ENCODE assay signal across 9 mouse cellular contexts in the genomic region with DNA sequence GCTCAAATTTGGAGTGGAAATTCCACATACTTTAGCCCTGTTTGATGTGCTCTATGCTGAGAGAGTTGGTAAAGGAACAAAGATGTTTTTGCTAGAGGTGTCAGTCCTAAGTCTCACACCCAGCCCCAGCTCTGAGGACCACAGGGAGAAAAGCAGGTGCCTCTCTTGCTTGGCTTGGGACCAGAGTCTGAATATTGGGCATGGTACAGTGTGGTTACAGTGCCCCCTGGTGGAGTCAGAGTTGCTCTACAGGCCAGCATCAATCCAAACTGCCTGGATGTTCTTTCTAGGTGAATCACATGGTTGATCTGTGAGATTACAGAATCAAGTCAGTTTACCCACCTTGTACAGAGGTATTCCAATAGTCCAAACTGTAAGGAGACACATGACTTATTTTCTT. TPM values are rescaled to one million over a fixed set of nuclear protein-coding genes. Genes with fewer than 3 reads are reported as not detected.
DNase-seq lines count a peak whose midpoint lies in the region; ATAC-seq and TF ChIP-seq lines count a peak whose summit lies in the region.
"Had no signal": no experiment of that assay in that cellular context is flagged by ENCODE, and none has a peak within 500 bp of the region (broad histone marks: within the 10 kb centered on the region; RNA-seq: fewer than 3 reads in every experiment).

No protein-coding gene starts in this region.

- no peaks in the 10 kb centered on the region for H3K27me3 ChIP-seq in CH12.LX (replicated peaks)
- H3K27me3 ChIP-seq in embryonic facial prominence, embryonic 11.5 days (ENCODE audit: control insufficient read depth, insufficient read depth, low read length): no peaks in the 10 kb centered on the region

- H3K9me3 ChIP-seq in CH12.LX (replicated peaks; ENCODE audit: low read length): no peaks in the 10 kb centered on the region
- H3K9me3 ChIP-seq in embryonic facial prominence, embryonic 11.5 days (replicated peaks; ENCODE audit: control insufficient read depth, low read length): no peaks in the 10 kb centered on the region

- peak; percentile 98 for TF ChIP-seq RAD21 in CH12.LX (IDR thresholded peaks at IDR 0.05; ENCODE audit: low read depth, low read length)

- peak; percentile 82 for DNase-seq in CH12.LX (ENCODE audit: extremely low read depth)
- peak; percentile 71 to 83 for DNase-seq in adrenal gland, postnatal 36 days
- peak; percentile 84 for DNase-seq in embryonic facial prominence, embryonic 11.5 days (ENCODE audit: low spot score)
- peak; percentile 76 for DNase-seq in heart, adult 8-10 months (ENCODE audit: low spot score)
- peak; percentile 82 for DNase-seq in layer of hippocampus, adult 11-12 months (ENCODE audit: low spot score)
- DNase-seq in lung, adult 2 months: peak; percentile 75
- DNase-seq in retina, adult 2 months (ENCODE audit: low read depth, low spot score): peak; percentile 64
- peak; percentile 88 for DNase-seq in thymus, postnatal 25 days

- no peak overlapping the region for H3K27ac ChIP-seq in CH12.LX (ENCODE audit: insufficient read depth, low read depth)
- H3K27ac ChIP-seq in embryonic facial prominence, embryonic 11.5 days (replicated peaks; ENCODE audit: low read depth, low read length): no peak overlapping the region

- H3K36me3 ChIP-seq in CH12.LX (replicated peaks in 1 of 2; ENCODE audit: control insufficient read depth in 1 of 2, insufficient read depth in 1 of 2, low read length in 1 of 2): peaks cover 30 to 80% of the 10 kb centered on the region in 2 experiments
- H3K36me3 ChIP-seq in embryonic facial prominence, embryonic 11.5 days (replicated peaks; ENCODE audit: control insufficient read depth, insufficient read depth, low read depth, low read length): no peaks in the 10 kb centered on the region

- dilution Hi-C loops in CH12.LX (cut with MboI; ENCODE audit: extremely low pct_ligation_motif_present, extremely low pct_unique_long_range_greater_than_20kb, low sequenced_read_pairs): no loop called here

- H3K9ac ChIP-seq in CH12.LX (ENCODE audit: insufficient read depth, low read depth): no peak overlapping the region
- H3K9ac ChIP-seq in embryonic facial prominence, embryonic 11.5 days (replicated peaks; ENCODE audit: low read length): no peak overlapping the region

- no peaks in the 10 kb centered on the region; the same call in 1 of the 2 replicates for H3K79me2 ChIP-seq in CH12.LX (replicated peaks; ENCODE audit: control insufficient read depth, extremely low read depth, insufficient read depth, poor library complexity, severe bottlenecking)

- ATAC-seq in embryonic facial prominence, embryonic 11.5 days (replicated peaks; ENCODE audit: insufficient number of reproducible peaks, low FRiP score, low TSS enrichment, low read depth): no peak

- no peaks in the 10 kb centered on the region for H3K4me1 ChIP-seq in CH12.LX (ENCODE audit: control insufficient read depth in 1 of 2, insufficient read depth in 2 of 2)
- no peaks in the 10 kb centered on the region for H3K4me1 ChIP-seq in embryonic facial prominence, embryonic 11.5 days (ENCODE audit: control insufficient read depth, insufficient read depth, low read length)
- no peaks in the 10 kb centered on the region for H3K4me1 ChIP-seq in lung, adult 2 months (ENCODE audit: control insufficient read depth, insufficient read depth, low read length)

- peak; percentile 89 to 98 for TF ChIP-seq CTCF in CH12.LX (conservative IDR thresholded peaks at IDR 0.05 in 1 of 2, IDR thresholded peaks at IDR 0.05 in 1 of 2; ENCODE audit: low read depth in 2 of 2, low read length in 2 of 2)
- peak; percentile 97 for TF ChIP-seq CTCF in lung, adult 2 months (IDR thresholded peaks at IDR 0.05; ENCODE audit: insufficient read depth, low read length)

- TF ChIP-seq POLR2A in CH12.LX (IDR thresholded peaks at IDR 0.05; ENCODE audit: low read depth, low read length): no peak
- no peak for TF ChIP-seq POLR2A in lung, adult 2 months (IDR thresholded peaks at IDR 0.05; ENCODE audit: borderline replicate concordance, extremely low read depth, low read depth, low read length)

- no peak for TF ChIP-seq EP300 in CH12.LX (IDR thresholded peaks at IDR 0.05; ENCODE audit: low read length)

- no peak overlapping the region for H3K4me3 ChIP-seq in CH12.LX (replicated peaks in 1 of 3; ENCODE audit: low read depth in 2 of 3, low read length in 2 of 3, poor library complexity in 1 of 3)
- no peak overlapping the region for H3K4me3 ChIP-seq in embryonic facial prominence, embryonic 11.5 days (ENCODE audit: low read depth, low read length)
- H3K4me3 ChIP-seq in lung, adult 2 months (replicated peaks; ENCODE audit: extremely low read depth, low read depth, low read length): no peak overlapping the region

- H3K4me2 ChIP-seq in CH12.LX (ENCODE audit: insufficient read depth, low read depth, poor library complexity, severe bottlenecking): no peak overlapping the region
- no peak overlapping the region for H3K4me2 ChIP-seq in embryonic facial prominence, embryonic 11.5 days (ENCODE audit: low read depth, low read length)

- in situ Hi-C loops in CH12.LX (cut with MboI; ENCODE audit: low pct_ligation_motif_present, low pct_unique_long_range_greater_than_20kb, low sequenced_read_pairs): no loop called here

TF ChIP-seq in CH12.LX, 34 proteins besides CTCF, POLR2A, EP300 and RAD21 (continues in another document):
- TF ChIP-seq JUND (conservative IDR thresholded peaks at IDR 0.05; ENCODE audit: low read depth, low read length): peak; percentile 39; the same call in 1 of the 2 replicates
- TF ChIP-seq NELFE (IDR thresholded peaks at IDR 0.05; ENCODE audit: low read depth, low read length): peak; percentile 58; the same call in 1 of the 2 replicates
- TF ChIP-seq SMC3 (IDR thresholded peaks at IDR 0.05; ENCODE audit: low read depth, low read length): peak; percentile 99
- TF ChIP-seq MXI1 (IDR thresholded peaks at IDR 0.05; ENCODE audit: low read depth, low read length): no peak
- TF ChIP-seq ZKSCAN1 (IDR thresholded peaks at IDR 0.05; ENCODE audit: borderline replicate concordance, low read depth, low read length): no peak
- TF ChIP-seq MAFK (IDR thresholded peaks at IDR 0.05; ENCODE audit: insufficient replicate concordance, low read length): no peak
- TF ChIP-seq ZMIZ1 (IDR thresholded peaks at IDR 0.05; ENCODE audit: low read depth, low read length): no peak
- peak; percentile 34; the same call in 1 of the 2 replicates for TF ChIP-seq ZNF384 (IDR thresholded peaks at IDR 0.05; ENCODE audit: low read depth, low read length)
- no peak for TF ChIP-seq CHD1 (IDR thresholded peaks at IDR 0.05; ENCODE audit: low read depth, low read length)
- TF ChIP-seq TBP (conservative IDR thresholded peaks at IDR 0.05; ENCODE audit: low read depth, low read length): no peak
- no peak for TF ChIP-seq CHD2 (IDR thresholded peaks at IDR 0.05; ENCODE audit: low read length)
- TF ChIP-seq RCOR1 (conservative IDR thresholded peaks at IDR 0.05; ENCODE audit: low read depth, low read length): 0 out of 2 replicates have a peak, but pooled peaks have one; percentile 58
- TF ChIP-seq PAX5 (IDR thresholded peaks at IDR 0.05; ENCODE audit: low read length): no peak
- no peak for TF ChIP-seq E2F4 (IDR thresholded peaks at IDR 0.05; ENCODE audit: insufficient replicate concordance, low read depth, low read length)
- peak; percentile 45; the same call in 1 of the 2 replicates for TF ChIP-seq MEF2A (IDR thresholded peaks at IDR 0.05; ENCODE audit: borderline replicate concordance, low read depth, low read length)
- no peak for TF ChIP-seq USF1 (IDR thresholded peaks at IDR 0.05; ENCODE audit: low read depth, low read length)
- 0 out of 2 replicates have a peak, but pooled peaks have one; percentile 33 for TF ChIP-seq ELF1 (IDR thresholded peaks at IDR 0.05; ENCODE audit: low read depth, low read length)
- TF ChIP-seq JUN (IDR thresholded peaks at IDR 0.05; ENCODE audit: insufficient read depth, low read depth, low read length): no peak

RNA-seq across cellular contexts. Expression of gene Ddx28, which starts 10.8 kb away (rescaled TPM):
- 19.8 and 23.3 TPM in 2 replicates for total RNA-seq in CH12.LX (2012; rRNA removed)
- total RNA-seq in CH12.LX (2014; rRNA removed): 21.6 and 21.8 TPM in 2 replicates
- polyA plus RNA-seq in CH12.LX (2012; ENCODE audit: insufficient read length, low read depth): 15.5 and 16.3 TPM in 2 replicates
- 10 to 100 TPM; 15.5 to 16.9 TPM for total RNA-seq in adrenal gland, postnatal 36 days (2021)
- polyA plus RNA-seq in embryonic facial prominence, embryonic 11.5 days (2014; fragmentation: Nextera tagmentation; extraction: Ambion mirVana): 18.7 and 20.5 TPM in 2 replicates
- 10 to 100 TPM; 11.0 to 12.4 (median 11.2) TPM for total RNA-seq in heart, adult 8-10 months (2022)
- polyA plus RNA-seq in lung, adult 2 months (2012; rRNA removed): 6.5 and 6.7 TPM in 2 replicates

RNA-seq across cellular contexts. Expression of gene Dpep2nb, which starts 16.7 kb away (rescaled TPM):
- not detected in 2 replicates for total RNA-seq in CH12.LX (2012; rRNA removed)
- not detected in 2 replicates for total RNA-seq in CH12.LX (2014; rRNA removed)
- polyA plus RNA-seq in CH12.LX (2012; ENCODE audit: insufficient read length, low read depth): not detected in 2 replicates
- total RNA-seq in adrenal gland, postnatal 36 days (2021): under 1 TPM in 1 of 2 experiments, not detected in 1; 0.30 TPM
- polyA plus RNA-seq in embryonic facial prominence, embryonic 11.5 days (2014; fragmentation: Nextera tagmentation; extraction: Ambion mirVana): not detected in 2 replicates
- total RNA-seq in heart, adult 8-10 months (2022): not detected
- not detected in 2 replicates for polyA plus RNA-seq in lung, adult 2 months (2012; rRNA removed)

RNA-seq across cellular contexts. Expression of gene Dus2, which starts 31.3 kb away (rescaled TPM):
- total RNA-seq in CH12.LX (2012; rRNA removed): 20.9 and 23.2 TPM in 2 replicates
- total RNA-seq in CH12.LX (2014; rRNA removed): 20.7 and 23.6 TPM in 2 replicates
- polyA plus RNA-seq in CH12.LX (2012; ENCODE audit: insufficient read length, low read depth): 27.2 and 27.7 TPM in 2 replicates
- total RNA-seq in adrenal gland, postnatal 36 days (2021): 10 to 100 TPM; 16.0 to 19.3 TPM
- 17.0 and 17.7 TPM in 2 replicates for polyA plus RNA-seq in embryonic facial prominence, embryonic 11.5 days (2014; fragmentation: Nextera tagmentation; extraction: Ambion mirVana)
- total RNA-seq in heart, adult 8-10 months (2022): 10 to 100 TPM in 1 of 4 experiments, 1 to 10 TPM in 3; 8.5 to 10.9 (median 8.7) TPM
- polyA plus RNA-seq in lung, adult 2 months (2012; rRNA removed): 5.5 and 10.3 TPM in 2 replicates

RNA-seq across cellular contexts. Expression of gene Nfatc3, which starts 36.2 kb away (rescaled TPM):
- total RNA-seq in CH12.LX (2012; rRNA removed): 25.5 and 29.0 TPM in 2 replicates
- 32.9 and 37.8 TPM in 2 replicates for total RNA-seq in CH12.LX (2014; rRNA removed)
- 73.5 and 96.3 TPM in 2 replicates for polyA plus RNA-seq in CH12.LX (2012; ENCODE audit: insufficient read length, low read depth)
- 10 to 100 TPM; 37.3 to 48.0 TPM for total RNA-seq in adrenal gland, postnatal 36 days (2021)
- polyA plus RNA-seq in embryonic facial prominence, embryonic 11.5 days (2014; fragmentation: Nextera tagmentation; extraction: Ambion mirVana): 5.1 and 5.4 TPM in 2 replicates
- total RNA-seq in heart, adult 8-10 months (2022): 10 to 100 TPM; 14.1 to 19.5 (median 18.0) TPM
- polyA plus RNA-seq in lung, adult 2 months (2012; rRNA removed): 17.7 and 19.9 TPM in 2 replicates

RNA-seq across cellular contexts. Expression of gene Dpep3, which starts 43.3 kb away (rescaled TPM):
- total RNA-seq in CH12.LX (2012; rRNA removed) (not detected in 2 replicates), CH12.LX (2014; rRNA removed) (not detected in 2 replicates)
- not detected in 2 replicates for polyA plus RNA-seq in CH12.LX (2012; ENCODE audit: insufficient read length, low read depth)
- not detected for total RNA-seq in adrenal gland, postnatal 36 days (2021)
- polyA plus RNA-seq in embryonic facial prominence, embryonic 11.5 days (2014; fragmentation: Nextera tagmentation; extraction: Ambion mirVana): not detected in 2 replicates
- not detected for total RNA-seq in heart, adult 8-10 months (2022)
- polyA plus RNA-seq in lung, adult 2 months (2012; rRNA removed): 0.30 and 0.55 TPM in 2 replicates
- polyA plus RNA-seq: heart, embryonic 16.5 days had no signal
